Mouse (Mus musculus): ENCODE data around the gene 1700020N15Rik. TPM values are rescaled to one million over a fixed set of nuclear protein-coding genes. Genes with fewer than 3 reads are reported as not detected.
"Not testable (repeated sequence)": the region's sequence is repeated elsewhere in the genome, so short reads cannot be mapped to it uniquely, and the experiment has no call there.

The 1700020N15Rik gene
- total RNA-seq (2012; rRNA removed): 0.53 and 0.94 TPM in 2 replicates

- in situ Hi-C loops (cut with MboI; ENCODE audit: low sequenced_read_pairs in 2 of 2, unreplicated experiment in 2 of 2); H3K9me3 ChIP-seq (ENCODE audit: control insufficient read depth, insufficient read depth, low read depth, low read length); H3K4me1 ChIP-seq (ENCODE audit: control insufficient read depth in 2 of 2, insufficient read depth in 2 of 2, low read length in 2 of 2, poor library complexity in 1 of 2); H3K27ac ChIP-seq (ENCODE audit: insufficient read depth, low read depth, low read length, poor library complexity, severe bottlenecking); H3K4me3 ChIP-seq (ENCODE audit: insufficient read depth in 1 of 2, low read depth in 1 of 2, low read length in 2 of 2, poor library complexity in 1 of 2, severe bottlenecking in 1 of 2); H3K9ac ChIP-seq (ENCODE audit: insufficient read depth, low read depth, low read length, poor library complexity, severe bottlenecking); DNase-seq (ENCODE audit: low read depth, low spot score); H3K36me3 ChIP-seq (ENCODE audit: control insufficient read depth, insufficient read depth, low read length, poor library complexity, severe bottlenecking): not testable (repeated sequence)
These were observed at the start of gene 1700020N15Rik for GRCm38 (mm10) chrX:69945000-69945399. Gene 1700020N15Rik, plus strand, starts transcription at chrX:69945300.

DNA sequence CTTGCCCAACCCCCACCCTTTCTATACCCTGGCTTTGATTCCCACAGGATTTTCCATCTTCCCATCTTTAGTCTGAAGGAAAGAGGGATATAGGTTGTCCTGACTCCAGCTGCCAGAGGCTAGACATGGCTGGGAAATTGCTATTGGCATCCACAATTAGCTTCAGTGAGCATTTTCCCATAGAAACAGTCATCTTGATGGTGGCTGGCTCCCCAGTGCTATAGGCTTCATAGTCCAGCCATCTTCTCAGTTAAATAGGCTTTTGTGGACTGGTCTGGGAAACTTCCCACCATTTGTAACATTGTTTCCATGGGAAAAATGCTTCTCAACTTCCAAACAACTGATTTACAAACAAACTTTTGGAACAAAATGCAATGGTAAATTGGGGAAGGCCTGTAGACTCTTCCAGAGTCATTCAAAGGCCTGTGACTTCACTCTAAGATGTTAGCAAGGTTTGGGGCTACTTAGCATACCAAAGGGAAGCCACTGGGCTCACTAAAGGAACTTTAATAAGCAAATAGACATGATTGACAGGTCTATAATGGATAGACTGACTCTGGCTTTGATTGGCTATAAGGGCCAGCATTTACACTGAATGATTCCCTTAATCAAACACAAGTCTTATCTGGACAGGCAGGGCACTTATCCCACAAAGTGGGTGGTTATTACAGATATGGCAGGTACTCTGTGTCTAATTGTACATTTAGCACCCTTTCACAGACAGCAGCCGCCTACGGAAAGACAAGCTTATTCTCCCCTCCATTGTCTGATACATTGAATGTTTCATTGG, 31.9 kb downstream of the 1700020N15Rik start:
- Histone ChIP-seq H3K9me3 (ENCODE audit: control insufficient read depth, insufficient read depth, low read depth, low read length) (no peaks in the 10 kb centered on the region), H3K9ac (ENCODE audit: insufficient read depth, low read depth, low read length, poor library complexity, severe bottlenecking) (no peak overlapping the region), H3K4me1 (ENCODE audit: control insufficient read depth in 2 of 2, insufficient read depth in 2 of 2, low read length in 2 of 2, poor library complexity in 1 of 2) (no peaks in the 10 kb centered on the region), H3K27ac (ENCODE audit: insufficient read depth, low read depth, low read length, poor library complexity, severe bottlenecking) (no peak overlapping the region), H3K36me3 (ENCODE audit: control insufficient read depth, insufficient read depth, low read length, poor library complexity, severe bottlenecking) (no peaks in the 10 kb centered on the region), H3K4me3 (ENCODE audit: insufficient read depth in 1 of 2, low read depth in 1 of 2, low read length in 2 of 2, poor library complexity in 1 of 2, severe bottlenecking in 1 of 2) (no peak overlapping the region)
- in situ Hi-C loops (cut with MboI; ENCODE audit: low sequenced_read_pairs in 2 of 2, unreplicated experiment in 2 of 2): no loop called here
- DNase-seq (ENCODE audit: low read depth, low spot score): no peak
- TF ChIP-seq MAFK (IDR thresholded peaks at IDR 0.05; ENCODE audit: insufficient read depth, low read depth, low read length) (no peak), HCFC1 (IDR thresholded peaks at IDR 0.05; ENCODE audit: borderline replicate concordance, insufficient read depth, low read length) (no peak), ZNF384 (IDR thresholded peaks at IDR 0.05; ENCODE audit: low read depth, low read length) (no peak), CHD2 (IDR thresholded peaks at IDR 0.05; ENCODE audit: low read depth, low read length) (no peak), ZC3H11A (IDR thresholded peaks at IDR 0.05; ENCODE audit: borderline replicate concordance, low read depth, low read length) (no peak)
